Mouse (Mus musculus) brown adipose tissue, adult 24 weeks (tissue): Measurements from ENCODE around the gene B230307C23Rik. TPM values are rescaled to one million over a fixed set of nuclear protein-coding genes. Genes with fewer than 3 reads are reported as not detected.

Experiments
- H3K27ac ChIP-seq: fragments of 200-500 bp; replicated peaks from 2 replicates; pipeline ENCODE4 v1.5.1; 2012; ENCODE audit warnings: low read depth, mild to moderate bottlenecking, low read length
- H3K4me1 ChIP-seq: fragments of 200-500 bp; 2 replicates; pipeline ENCODE4 v1.6.1; 2012; ENCODE audit warnings: low read length, mixed read lengths; ENCODE audit not compliant: control insufficient read depth, insufficient read depth, insufficient read length
- H3K4me3 ChIP-seq: fragments of 200-500 bp; 2 replicates; pipeline ENCODE4 v1.5.1; 2012; ENCODE audit warnings: low read depth, mild to moderate bottlenecking, low read length, moderate library complexity; ENCODE audit not compliant: insufficient read depth
- polyA plus RNA-seq: library from polyadenylated mRNA; stranded (reverse); fragments of >200 nt; gene quantifications from 2 replicates; pipeline ENCODE4 v1.2.4, GENCODE M21; 2012; ENCODE audit not compliant: missing spikeins, insufficient read depth, insufficient read length

Gene B230307C23Rik
- 4.6 and 7.6 TPM in 2 replicates for polyA plus RNA-seq

GRCm38 (mm10) chr16:97996616-97997382, at the start of gene B230307C23Rik:
B230307C23Rik (plus strand) TSS chr16:97997315.
- Histone ChIP-seq H3K4me3 (peak within 1 kb of the TSS; percentile 79), H3K4me1 (peaks cover 3% of the 10 kb centered on the region), H3K27ac (peak within 1 kb of the TSS; percentile 87)

GRCm38 (mm10) chr16:97948836-97949235, 48.3 kb upstream of the B230307C23Rik start:
- Histone ChIP-seq H3K4me1 (no peaks in the 10 kb centered on the region), H3K27ac (no peak overlapping the region), H3K4me3 (no peak overlapping the region)

GRCm38 (mm10) chr16:97950061-97950460, 47.1 kb upstream of the B230307C23Rik start:
- H3K4me1 ChIP-seq: no peaks in the 10 kb centered on the region
- no peak overlapping the region for H3K27ac ChIP-seq
- no peak overlapping the region for H3K4me3 ChIP-seq

GRCm38 (mm10) chr16:97952371-97952770, 44.7 kb upstream of the B230307C23Rik start:
- no peak overlapping the region for H3K4me3 ChIP-seq
- H3K27ac ChIP-seq: no peak overlapping the region
- H3K4me1 ChIP-seq: no peaks in the 10 kb centered on the region

- Histone ChIP-seq H3K27ac (no peak overlapping the region), H3K4me3 (no peak overlapping the region), H3K4me1 (peaks cover under 1% of the 10 kb centered on the region; the same call in 1 of the 2 replicates)
Measured at GRCm38 (mm10) chr16:97952801-97953200, 44.3 kb upstream of the B230307C23Rik start.

GRCm38 (mm10) chr16:97953300-97953699, 43.8 kb upstream of the B230307C23Rik start:
- Histone ChIP-seq H3K27ac (no peak overlapping the region), H3K4me1 (peaks cover 4% of the 10 kb centered on the region; the same call in 1 of the 2 replicates), H3K4me3 (no peak overlapping the region)

GRCm38 (mm10) chr16:97956011-97956410, 41.1 kb upstream of the B230307C23Rik start:
- Histone ChIP-seq H3K4me1 (peaks cover 4% of the 10 kb centered on the region; the same call in 1 of the 2 replicates), H3K4me3 (no peak overlapping the region), H3K27ac (no peak overlapping the region)

- H3K27ac ChIP-seq: no peak overlapping the region
- peaks cover 6% of the 10 kb centered on the region; the same call in 1 of the 2 replicates for H3K4me1 ChIP-seq
- H3K4me3 ChIP-seq: no peak overlapping the region
Measured at GRCm38 (mm10) chr16:97957626-97958025, 39.5 kb upstream of the B230307C23Rik start.

GRCm38 (mm10) chr16:97958401-97958973, 38.6 kb upstream of the B230307C23Rik start:
- Histone ChIP-seq H3K4me1 (peaks cover 6% of the 10 kb centered on the region; the same call in 1 of the 2 replicates), H3K4me3 (no peak overlapping the region), H3K27ac (no peak overlapping the region)

GRCm38 (mm10) chr16:97960348-97960747, 36.8 kb upstream of the B230307C23Rik start:
- H3K4me1 ChIP-seq: peaks cover 6% of the 10 kb centered on the region; the same call in 1 of the 2 replicates
- no peak overlapping the region for H3K27ac ChIP-seq
- no peak overlapping the region for H3K4me3 ChIP-seq

- peak overlapping the region; percentile 6 for H3K27ac ChIP-seq
- peak overlapping the region; percentile 89 for H3K4me3 ChIP-seq
- peaks cover 6% of the 10 kb centered on the region; the same call in 1 of the 2 replicates for H3K4me1 ChIP-seq
Measured at GRCm38 (mm10) chr16:97961381-97962150, 35.5 kb upstream of the B230307C23Rik start.

- Histone ChIP-seq H3K4me3 (peak within 1 kb of the TSS; percentile 89), H3K27ac (peak within 1 kb of the TSS; percentile 97), H3K4me1 (peaks cover 6% of the 10 kb centered on the region; the same call in 1 of the 2 replicates)
Measured at GRCm38 (mm10) chr16:97962151-97962948, 34.8 kb upstream of the B230307C23Rik start, which contains the start of the genes C2cd2 and Zbtb21. C2cd2 (minus strand) TSS chr16:97962598. Zbtb21 (minus strand) TSS chr16:97962622.

GRCm38 (mm10) chr16:97963956-97964540, 33.1 kb upstream of the B230307C23Rik start:
- Histone ChIP-seq H3K4me3 (no peak overlapping the region), H3K27ac (no peak overlapping the region), H3K4me1 (peaks cover 3% of the 10 kb centered on the region; the same call in 1 of the 2 replicates)

- no peak overlapping the region for H3K27ac ChIP-seq
- H3K4me1 ChIP-seq: no peaks in the 10 kb centered on the region
- H3K4me3 ChIP-seq: no peak overlapping the region
Measured at GRCm38 (mm10) chr16:97977277-97977676, 19.8 kb upstream of the B230307C23Rik start.
